In the genomic region with DNA sequence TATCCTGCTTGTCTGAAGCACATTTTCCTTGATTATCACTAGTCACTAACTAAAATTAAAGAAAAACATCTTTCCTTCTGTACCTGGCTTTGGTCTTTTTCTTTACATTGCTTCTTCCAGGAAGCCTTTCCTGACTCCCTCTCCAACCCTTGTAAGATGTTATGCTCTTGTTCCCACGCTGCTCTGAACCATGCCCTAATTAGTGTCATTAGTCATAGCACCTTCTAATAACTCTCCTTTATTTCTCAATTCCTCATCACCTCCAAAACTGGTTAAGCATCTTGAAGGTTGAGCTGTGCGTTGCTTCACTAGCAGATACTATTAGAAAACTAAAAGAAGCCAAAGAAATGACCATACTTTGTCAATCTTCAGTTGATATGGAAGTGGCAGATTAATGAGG, we compare ENCODE assay signal across 40 mouse cellular contexts. TPM values are rescaled to one million over a fixed set of nuclear protein-coding genes. Genes with fewer than 3 reads are reported as not detected.
"Had no signal": no experiment of that assay in that cellular context is flagged by ENCODE, and none has a peak within 500 bp of the region (broad histone marks: within the 10 kb centered on the region; RNA-seq: fewer than 3 reads in every experiment).

No protein-coding gene starts in this region.

- H3K9ac ChIP-seq: limb, embryonic 12.5 days; limb, embryonic 13.5 days; limb, embryonic 15.5 days; liver, embryonic 12.5 days; liver, embryonic 13.5 days; liver, embryonic 14.5 days; liver, embryonic 15.5 days; liver, postnatal 0 days; lung, embryonic 14.5 days; lung, embryonic 15.5 days; midbrain, embryonic 12.5 days; midbrain, embryonic 13.5 days; midbrain, embryonic 15.5 days had no signal

- H3K4me1 ChIP-seq: limb, embryonic 10.5 days; limb, embryonic 12.5 days; limb, embryonic 13.5 days; limb, embryonic 15.5 days; liver, embryonic 12.5 days; liver, embryonic 13.5 days; liver, embryonic 15.5 days; lung, embryonic 15.5 days; megakaryocyte, embryonic 14.5 days; midbrain, embryonic 10.5 days; midbrain, embryonic 12.5 days; midbrain, embryonic 13.5 days; midbrain, embryonic 15.5 days had no signal

- H3K36me3 ChIP-seq: limb, embryonic 10.5 days; limb, embryonic 12.5 days; limb, embryonic 13.5 days; limb, embryonic 15.5 days; liver, embryonic 12.5 days; liver, embryonic 13.5 days; liver, embryonic 15.5 days; lung, embryonic 15.5 days; midbrain, embryonic 10.5 days; midbrain, embryonic 12.5 days; midbrain, embryonic 13.5 days; midbrain, embryonic 15.5 days had no signal

- H3K9me3 ChIP-seq: limb, embryonic 10.5 days; limb, embryonic 12.5 days; limb, embryonic 13.5 days; limb, embryonic 15.5 days; liver, embryonic 12.5 days; liver, embryonic 13.5 days; liver, embryonic 15.5 days; lung, embryonic 15.5 days; midbrain, embryonic 10.5 days; midbrain, embryonic 12.5 days; midbrain, embryonic 13.5 days; midbrain, embryonic 15.5 days had no signal

- ATAC-seq: liver, embryonic 12.5 days; liver, postnatal 0 days; lung, postnatal 0 days; midbrain, embryonic 13.5 days; midbrain, embryonic 15.5 days; midbrain, embryonic 16.5 days had no signal

- H3K27me3 ChIP-seq: limb, embryonic 12.5 days; limb, embryonic 13.5 days; limb, embryonic 15.5 days; liver, embryonic 12.5 days; liver, embryonic 13.5 days; liver, embryonic 15.5 days; lung, embryonic 15.5 days; megakaryocyte, embryonic 14.5 days; midbrain, embryonic 12.5 days; midbrain, embryonic 13.5 days; midbrain, embryonic 15.5 days had no signal

- H3K4me2 ChIP-seq: limb, embryonic 12.5 days; limb, embryonic 13.5 days; limb, embryonic 15.5 days; liver, embryonic 11.5 days; liver, embryonic 12.5 days; liver, embryonic 13.5 days; liver, embryonic 15.5 days; lung, embryonic 14.5 days; lung, embryonic 15.5 days; midbrain, embryonic 11.5 days; midbrain, embryonic 12.5 days; midbrain, embryonic 13.5 days; midbrain, embryonic 15.5 days had no signal

- H3K27ac ChIP-seq: limb, embryonic 10.5 days; limb, embryonic 12.5 days; limb, embryonic 13.5 days; limb, embryonic 15.5 days; liver, embryonic 12.5 days; liver, embryonic 13.5 days; liver, embryonic 14.5 days; liver, embryonic 15.5 days; lung, embryonic 15.5 days; macrophage; midbrain, embryonic 10.5 days; midbrain, embryonic 12.5 days; midbrain, embryonic 13.5 days; midbrain, embryonic 15.5 days had no signal

- H3K4me3 ChIP-seq: limb, embryonic 10.5 days; limb, embryonic 12.5 days; limb, embryonic 13.5 days; limb, embryonic 15.5 days; liver, embryonic 12.5 days; liver, embryonic 13.5 days; liver, embryonic 15.5 days; lung, embryonic 15.5 days; megakaryocyte, embryonic 14.5 days; midbrain, embryonic 10.5 days; midbrain, embryonic 12.5 days; midbrain, embryonic 13.5 days; midbrain, embryonic 15.5 days; myocyte had no signal

- DNase-seq: left cerebral cortex, postnatal 4 days; liver; liver, embryonic 13.5 days; liver, postnatal 0 days; lung, adult 18-20 months; lung, adult 2 months; lung, embryonic 14.5 days; lung, postnatal 10 days; lung, postnatal 14 days; lung, postnatal 36 days; lung, postnatal 4 days; midbrain, embryonic 14.5 days had no signal

RNA-seq across cellular contexts. Expression of a gene that starts 36.4 kb away (rescaled TPM):
- total RNA-seq: liver, adult 2 months; megakaryocyte progenitor cell, adult 5-6 weeks; megakaryocyte, adult 5-6 weeks; megakaryocyte-erythroid progenitor cell, adult 5-6 weeks; monocyte, adult 5-6 weeks had no signal
- polyA plus RNA-seq: limb, embryonic 10.5 days; limb, embryonic 11.5 days; liver, adult 2 months; liver, embryonic 11.5 days; liver, embryonic 12.5 days; liver, embryonic 13.5 days; liver, embryonic 14.5 days; liver, embryonic 15.5 days; liver, embryonic 16.5 days; liver, postnatal 0 days; lung, embryonic 14.5 days; lung, embryonic 15.5 days; lung, embryonic 16.5 days; lung, postnatal 0 days; macrophage; midbrain, embryonic 12.5 days; midbrain, embryonic 14.5 days; myocyte; neural tube, embryonic 11.5 days had no signal
